Mouse (Mus musculus) stomach, postnatal 0 days (tissue): ENCODE data around the gene App. TPM values are rescaled to one million over a fixed set of nuclear protein-coding genes. Genes with fewer than 3 reads are reported as not detected.

ENCODE experiments used
- ATAC-seq: fragments of 200-750 bp; cut with Nextera tagmentation; 2 replicates; pipeline ENCODE4 v1.8.0; 2017; ENCODE audit not compliant: low FRiP score, low TSS enrichment
- DNase-seq: peaks from one replicate; pipeline ENCODE4 v3.0.0-alpha.2; 2016; ENCODE audit warnings: low spot score
- H3K27ac ChIP-seq: fragments of 300-500 bp; sonication (generic); replicated peaks from 2 replicates; pipeline ENCODE4 v1.5.1; 2014; ENCODE audit warnings: mild to moderate bottlenecking, control low read depth
- H3K27me3 ChIP-seq: fragments of 300-500 bp; sonication (generic); 2 replicates; pipeline ENCODE4 v1.6.1; 2014; ENCODE audit warnings: low read length; ENCODE audit not compliant: control insufficient read depth, insufficient read depth
- H3K36me3 ChIP-seq: fragments of 300-500 bp; sonication (generic); 2 replicates; pipeline ENCODE4 v1.6.1; 2014; ENCODE audit warnings: low read length, mixed read lengths; ENCODE audit not compliant: control insufficient read depth, insufficient read depth
- H3K4me1 ChIP-seq: fragments of 300-500 bp; sonication (generic); replicated peaks from 2 replicates; pipeline ENCODE4 v1.6.1; 2014; ENCODE audit warnings: antibody characterized with exemption; ENCODE audit not compliant: control insufficient read depth, insufficient read depth
- H3K4me2 ChIP-seq: fragments of 300-500 bp; sonication (generic); replicated peaks from 2 replicates; pipeline ENCODE4 v1.6.1; 2014; ENCODE audit warnings: low read depth, mild to moderate bottlenecking, control low read depth, moderate library complexity
- H3K4me3 ChIP-seq: fragments of 300-500 bp; sonication (generic); 2 replicates; pipeline ENCODE4 v1.5.1; 2014; ENCODE audit warnings: low read depth, low read length, control low read depth
- H3K9ac ChIP-seq: fragments of 300-500 bp; sonication (generic); 2 replicates; pipeline ENCODE4 v1.6.1; 2014; ENCODE audit warnings: mild to moderate bottlenecking, low read length, control low read depth, mixed read lengths
- H3K9me3 ChIP-seq: fragments of 300-500 bp; sonication (generic); 2 replicates; pipeline ENCODE4 v1.6.1; 2016; ENCODE audit warnings: low read length; ENCODE audit not compliant: control insufficient read depth
- CTCF ChIP-seq: IDR thresholded peaks from 2 replicates; pipeline ENCODE4 v1.5.1; 2016; ENCODE audit warnings: antibody characterized with exemption, low read depth, mild to moderate bottlenecking, moderate library complexity
- EP300 ChIP-seq: optimal IDR thresholded peaks from 2 replicates; pipeline ENCODE3; 2016; ENCODE audit warnings: antibody characterized with exemption
- WGBS: fragments of 180-500 bp; shearing (Covaris S2); extraction: QIAGEN DNeasy Blood & Tissue Kit; methylation state at CpG from one replicate; pipeline ENCODE4 v1.1.7; 2014; 5-methylcytosine and 5-hydroxymethylcytosine counted together
- polyA plus RNA-seq: library from polyadenylated mRNA; unstranded; fragments of >200 nt; fragmentation: Nextera tagmentation; extraction: Ambion mirVana; gene quantifications from 2 replicates; pipeline ENCODE4 v1.2.1, GENCODE M21; 2015

The App gene
- polyA plus RNA-seq, 1 experiment from 2014 or later, result 156 TPM

DNA sequence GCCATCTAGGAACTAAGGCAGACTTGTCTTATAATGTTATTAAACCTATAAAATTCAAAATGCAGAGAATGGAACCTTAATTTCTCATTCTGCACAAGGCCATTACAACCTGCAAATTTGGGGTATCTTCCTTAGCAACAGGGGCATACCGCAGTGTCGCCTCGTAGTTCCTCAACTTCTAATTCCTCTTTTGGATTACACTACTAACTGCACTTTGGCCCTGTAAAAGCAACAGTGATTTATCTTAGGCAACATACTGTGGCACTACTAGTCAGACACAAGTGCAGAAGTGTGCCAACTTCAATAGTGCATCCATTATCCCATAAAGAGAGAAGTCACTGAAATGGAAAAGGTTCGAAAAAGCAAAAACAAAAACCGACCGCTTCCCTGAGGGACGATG is 74.5 kb downstream of the App start:
- Histone ChIP-seq H3K4me1 (no peaks in the 10 kb centered on the region), H3K4me3 (no peak overlapping the region), H3K9me3 (no peaks in the 10 kb centered on the region), H3K27ac (no peak overlapping the region), H3K9ac (no peak overlapping the region), H3K36me3 (peaks cover 9% of the 10 kb centered on the region), H3K27me3 (no peaks in the 10 kb centered on the region), H3K4me2 (no peak overlapping the region)
- 76% methylated on average over 7 of the region's 7 CpGs for WGBS
- DNase-seq (no peak), ATAC-seq (no peak)
- TF ChIP-seq CTCF, result no peak
- TF ChIP-seq EP300, result no peak

DNA sequence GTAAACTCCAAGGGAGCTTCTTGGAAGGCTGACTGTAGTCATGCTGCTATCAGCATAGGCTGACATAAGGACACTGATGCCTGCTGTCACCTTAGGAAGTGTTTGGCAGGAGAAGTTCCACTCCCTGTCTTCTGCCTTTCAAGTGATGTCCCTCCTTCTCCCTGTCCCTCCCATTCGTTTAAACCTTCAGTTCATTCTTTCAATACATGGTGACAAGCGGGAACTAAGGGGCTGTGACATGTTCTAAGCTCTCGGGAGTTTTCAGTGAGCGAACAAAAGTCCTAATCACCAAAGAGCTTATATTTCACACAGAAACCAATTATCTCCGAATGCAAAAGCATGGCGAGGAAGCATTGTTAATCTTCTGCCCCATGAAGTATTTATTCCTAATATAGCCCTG is 77.2 kb downstream of the App start:
- H3K9me3 ChIP-seq, result no peaks in the 10 kb centered on the region
- no peak overlapping the region for H3K4me2 ChIP-seq
- H3K36me3 ChIP-seq, result peaks cover 9% of the 10 kb centered on the region
- no peak overlapping the region for H3K4me3 ChIP-seq
- ATAC-seq (no peak), DNase-seq (no peak)
- H3K9ac ChIP-seq, result no peak overlapping the region
- H3K27me3 ChIP-seq, result no peaks in the 10 kb centered on the region
- H3K27ac ChIP-seq, result no peak overlapping the region
- TF ChIP-seq CTCF (no peak), EP300 (no peak)
- H3K4me1 ChIP-seq, result no peaks in the 10 kb centered on the region
- 86% methylated on average over 6 of the region's 6 CpGs for WGBS

DNA sequence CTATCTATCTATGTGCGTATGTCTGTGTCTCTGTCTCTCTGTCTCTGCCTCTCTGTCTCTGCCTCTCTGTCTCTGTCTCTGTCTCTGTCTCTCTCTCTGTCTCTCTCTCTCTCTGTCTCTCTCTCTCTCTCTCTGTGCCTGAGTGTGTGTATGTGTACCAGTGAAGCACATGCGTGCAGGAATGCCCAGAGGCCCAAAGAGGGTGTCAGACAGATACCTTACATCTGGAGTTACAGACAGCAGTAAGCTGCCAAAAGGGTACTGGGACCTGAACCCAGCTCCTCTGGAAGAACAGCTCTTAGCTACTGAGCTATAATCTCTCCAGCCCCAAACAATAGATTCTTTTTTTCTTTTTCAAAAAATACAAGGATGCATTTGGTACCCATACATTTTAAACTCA is 77.6 kb downstream of the App start:
- Histone ChIP-seq H3K4me1 (no peaks in the 10 kb centered on the region), H3K9ac (no peak overlapping the region), H3K9me3 (no peaks in the 10 kb centered on the region), H3K4me2 (no peak overlapping the region), H3K36me3 (peaks cover 9% of the 10 kb centered on the region), H3K27ac (no peak overlapping the region), H3K27me3 (no peaks in the 10 kb centered on the region), H3K4me3 (no peak overlapping the region)
- TF ChIP-seq EP300 (no peak), CTCF (no peak)
- no peak for DNase-seq
- ATAC-seq, result no peak
- 82% methylated on average over 2 of the region's 2 CpGs for whole genome bisulfite sequencing

DNA sequence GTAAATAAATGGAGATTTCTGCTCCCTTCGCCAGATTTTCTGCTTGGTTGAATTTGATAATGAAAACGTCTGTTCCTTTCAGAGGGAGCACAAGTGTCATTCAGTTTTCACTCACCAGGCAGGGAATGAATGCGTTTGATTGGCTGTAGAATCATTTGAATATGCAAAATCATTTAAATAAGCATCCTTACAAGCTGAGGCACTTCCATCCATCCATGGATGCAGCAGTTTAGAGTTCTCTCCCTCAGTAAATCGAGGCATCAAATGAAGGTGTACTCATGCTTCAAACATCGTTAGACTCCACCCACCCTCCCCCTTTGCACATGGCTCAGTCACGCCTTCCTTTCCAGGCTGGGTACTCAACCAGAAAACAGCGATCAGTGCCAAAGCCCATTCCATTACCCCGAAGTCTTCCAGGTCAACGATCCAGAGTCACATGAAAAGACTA is 80.9 kb downstream of the App start:
- TF ChIP-seq EP300 (no peak), CTCF (no peak)
- DNase-seq, result no peak
- no peaks in the 10 kb centered on the region for H3K4me1 ChIP-seq
- H3K4me2 ChIP-seq, result no peak overlapping the region
- no peak overlapping the region for H3K27ac ChIP-seq
- no peaks in the 10 kb centered on the region for H3K27me3 ChIP-seq
- no peak for ATAC-seq
- WGBS, result 58% methylated on average over 9 of the region's 9 CpGs
- no peaks in the 10 kb centered on the region for H3K9me3 ChIP-seq
- H3K9ac ChIP-seq, result no peak overlapping the region
- H3K36me3 ChIP-seq, result peaks cover 4% of the 10 kb centered on the region; the same call in 1 of the 2 replicates
- no peak overlapping the region for H3K4me3 ChIP-seq

DNA sequence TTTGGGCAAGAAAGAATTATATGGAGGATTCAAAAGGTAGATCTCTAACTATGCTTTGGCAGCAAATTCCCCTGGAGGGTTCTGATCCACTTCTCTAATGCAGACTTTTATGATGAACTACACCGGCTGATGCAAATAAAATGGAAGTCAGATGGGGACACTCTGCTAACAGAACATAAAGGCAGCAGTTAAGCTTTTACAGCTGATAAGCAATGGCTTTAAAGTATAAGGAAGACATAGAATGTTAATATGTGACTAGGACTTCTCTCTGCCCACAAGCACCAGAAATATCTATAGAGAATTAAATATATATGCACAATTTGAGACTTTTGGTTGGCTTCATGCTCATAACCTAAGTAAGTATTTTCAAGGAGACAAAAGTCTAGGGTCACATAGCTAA is 81.4 kb downstream of the App start:
- H3K27me3 ChIP-seq, result no peaks in the 10 kb centered on the region
- no peak for ATAC-seq
- no peak overlapping the region for H3K4me3 ChIP-seq
- DNase-seq, result no peak
- H3K9me3 ChIP-seq, result no peaks in the 10 kb centered on the region
- peaks cover 4% of the 10 kb centered on the region; the same call in 1 of the 2 replicates for H3K36me3 ChIP-seq
- WGBS, result 72% methylated on average over 1 of the region's 1 CpGs
- H3K4me2 ChIP-seq, result no peak overlapping the region
- TF ChIP-seq CTCF, result no peak
- TF ChIP-seq EP300, result no peak
- no peak overlapping the region for H3K9ac ChIP-seq
- no peak overlapping the region for H3K27ac ChIP-seq
- H3K4me1 ChIP-seq, result no peaks in the 10 kb centered on the region

DNA sequence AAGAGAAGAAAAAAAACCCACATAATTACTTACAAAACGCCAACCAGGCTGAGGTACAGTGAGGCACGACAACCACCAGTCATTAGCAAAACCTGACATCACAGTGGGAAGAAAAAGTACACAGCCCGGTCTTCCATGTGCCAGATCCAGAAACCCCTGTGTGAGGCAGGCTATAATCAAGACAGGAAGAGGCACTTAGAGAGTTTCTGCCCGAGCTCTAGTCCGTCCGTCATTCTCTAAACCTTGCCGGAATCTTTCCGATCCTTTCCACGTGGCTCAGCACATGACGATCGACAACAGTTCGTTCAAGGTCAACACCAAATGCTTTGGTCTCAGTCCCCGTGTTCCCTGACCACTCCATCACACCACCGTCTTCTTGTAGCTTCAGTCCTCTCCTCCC is 82.6 kb downstream of the App start:
- ATAC-seq, result no peak
- WGBS, result 68% methylated on average over 14 of the region's 14 CpGs
- H3K27ac ChIP-seq, result no peak overlapping the region
- no peaks in the 10 kb centered on the region for H3K27me3 ChIP-seq
- H3K4me1 ChIP-seq, result no peaks in the 10 kb centered on the region
- DNase-seq, result no peak
- no peaks in the 10 kb centered on the region for H3K36me3 ChIP-seq
- H3K4me2 ChIP-seq, result no peak overlapping the region
- H3K4me3 ChIP-seq, result no peak overlapping the region
- no peak for TF ChIP-seq CTCF
- no peak for TF ChIP-seq EP300
- H3K9me3 ChIP-seq, result no peaks in the 10 kb centered on the region
- no peak overlapping the region for H3K9ac ChIP-seq
